Comparison of ENCODE assay signal across 16 mouse cellular contexts in the genomic region with DNA sequence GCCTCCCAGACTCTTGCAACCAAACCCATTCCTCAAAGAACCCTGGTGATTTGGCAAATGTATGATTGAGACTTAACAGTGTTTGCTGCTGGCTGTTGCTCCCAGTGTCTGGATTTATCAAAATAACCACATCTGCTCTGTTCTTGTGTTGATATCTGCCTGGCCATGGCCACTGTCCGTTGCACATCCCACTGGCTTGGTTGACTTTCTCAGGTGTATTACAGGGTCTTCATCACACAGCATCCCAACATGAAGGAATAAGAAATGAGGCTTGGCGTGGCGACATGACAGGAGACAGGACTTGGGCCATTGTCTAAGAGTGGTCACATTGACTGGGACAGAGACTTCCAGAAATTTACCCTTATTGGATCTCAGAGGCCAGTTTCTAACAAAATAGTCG.
"Had no signal": no experiment of that assay in that cellular context is flagged by ENCODE, and none has a peak within 500 bp of the region (broad histone marks: within the 10 kb centered on the region; RNA-seq: fewer than 3 reads in every experiment).

No protein-coding gene starts in this region.

- H3K27ac ChIP-seq: neural tube, embryonic 13.5 days; neural tube, embryonic 15.5 days; stomach, embryonic 15.5 days; stomach, postnatal 0 days had no signal

- H3K36me3 ChIP-seq: neural tube, embryonic 13.5 days; neural tube, embryonic 15.5 days; stomach, embryonic 15.5 days had no signal

- H3K4me3 ChIP-seq: neural tube, embryonic 13.5 days; neural tube, embryonic 15.5 days; stomach, embryonic 15.5 days had no signal

- H3K4me1 ChIP-seq: neural tube, embryonic 13.5 days; neural tube, embryonic 15.5 days; stomach, embryonic 15.5 days had no signal

- H3K27me3 ChIP-seq: neural tube, embryonic 15.5 days; stomach, embryonic 15.5 days had no signal

- DNase-seq: retina, postnatal 1 day; right cerebral cortex, adult 18-20 months; right cerebral cortex, postnatal 14 days; right cerebral cortex, postnatal 25 days; right cerebral cortex, postnatal 4 days; spleen, adult 18-20 months; thymus, adult 18-20 months; thymus, adult 2 months; thymus, postnatal 14 days; thymus, postnatal 25 days; thymus, postnatal 36 days; thymus, postnatal 4 days had no signal

- H3K9me3 ChIP-seq: neural tube, embryonic 13.5 days; neural tube, embryonic 15.5 days; stomach, embryonic 15.5 days had no signal
